Mouse (Mus musculus) left cerebral cortex, postnatal 4 days (tissue): ENCODE results near the gene Arid1b. TPM values are rescaled to one million over a fixed set of nuclear protein-coding genes. Genes with fewer than 3 reads are reported as not detected.

Experiments used
- DNase-seq: peaks from one replicate; pipeline ENCODE4 v3.0.0-alpha.2; 2022
- intact Hi-C: fragments of 180-260 bp; cut with DNase I; formaldehyde crosslinking; loops from one replicate; pipeline ENCODE4 v1.15.1; 2025
- total RNA-seq, 2 experiments: library from RNA; stranded (reverse); gene quantifications; 2 replicates each; pipeline ENCODE4 v1.2.3; 2021

Arid1b gene
- total RNA-seq, 2 experiments from 2014 or later = 103 to 107 TPM

GRCm38 (mm10) chr17:5012517-5012916 is 18.4 kb downstream of the Arid1b start:
- DNase-seq = no peak
- intact Hi-C loops = no loop called here

- no peak for DNase-seq
- intact Hi-C loops = no loop called here
Measured at GRCm38 (mm10) chr17:5014327-5014957, 20.3 kb downstream of the Arid1b start.

- intact Hi-C loops = no loop called here
- no peak for DNase-seq
Measured at GRCm38 (mm10) chr17:5016404-5016803, 22.3 kb downstream of the Arid1b start.

- intact Hi-C loops = no loop called here
- no peak for DNase-seq
Measured at GRCm38 (mm10) chr17:5017065-5017464, 22.9 kb downstream of the Arid1b start.

GRCm38 (mm10) chr17:5021303-5022003 is 27.3 kb downstream of the Arid1b start:
- intact Hi-C loops = no loop called here
- DNase-seq = no peak

GRCm38 (mm10) chr17:5022019-5022544 is 27.9 kb downstream of the Arid1b start:
- intact Hi-C loops = no loop called here
- DNase-seq = no peak

GRCm38 (mm10) chr17:5023745-5024144 is 29.6 kb downstream of the Arid1b start:
- no peak for DNase-seq
- intact Hi-C loops = no loop called here

- intact Hi-C loops = no loop called here
- DNase-seq = no peak
Measured at GRCm38 (mm10) chr17:5025400-5025799, 31.3 kb downstream of the Arid1b start.

GRCm38 (mm10) chr17:5026578-5026977 is 32.4 kb downstream of the Arid1b start:
- no peak for DNase-seq
- intact Hi-C loops = no loop called here

- intact Hi-C loops = no loop called here
- no peak for DNase-seq
Measured at GRCm38 (mm10) chr17:5029148-5029547, 35.0 kb downstream of the Arid1b start.

GRCm38 (mm10) chr17:5030290-5030689 is 36.2 kb downstream of the Arid1b start:
- DNase-seq = no peak
- intact Hi-C loops = no loop called here

GRCm38 (mm10) chr17:5033346-5033745 is 39.2 kb downstream of the Arid1b start:
- DNase-seq = no peak
- intact Hi-C loops = no loop called here

GRCm38 (mm10) chr17:5034201-5034600 is 40.1 kb downstream of the Arid1b start:
- intact Hi-C loops = no loop called here
- no peak for DNase-seq

GRCm38 (mm10) chr17:5036200-5036835 is 42.2 kb downstream of the Arid1b start:
- intact Hi-C loops = no loop called here
- no peak for DNase-seq

- no peak for DNase-seq
- intact Hi-C loops = no loop called here
Measured at GRCm38 (mm10) chr17:5037199-5037598, 43.1 kb downstream of the Arid1b start.

- no peak for DNase-seq
- intact Hi-C loops = no loop called here
Measured at GRCm38 (mm10) chr17:5039826-5040225, 45.7 kb downstream of the Arid1b start.

GRCm38 (mm10) chr17:5043871-5044270 is 49.7 kb downstream of the Arid1b start:
- DNase-seq = no peak
- intact Hi-C loops = no loop called here

- no peak for DNase-seq
- intact Hi-C loops = no loop called here
Measured at GRCm38 (mm10) chr17:5045613-5046012, 51.5 kb downstream of the Arid1b start.

GRCm38 (mm10) chr17:5047373-5047772 is 53.2 kb downstream of the Arid1b start:
- DNase-seq = no peak
- intact Hi-C loops = no loop called here

- DNase-seq = no peak
- intact Hi-C loops = no loop called here
Measured at GRCm38 (mm10) chr17:5050266-5050665, 56.1 kb downstream of the Arid1b start.

GRCm38 (mm10) chr17:5050970-5051530 is 56.9 kb downstream of the Arid1b start:
- intact Hi-C loops = no loop called here
- DNase-seq = no peak
